Mouse (Mus musculus) ES-E14 (cell line): ENCODE measurements around the gene Zfp420.
"Not testable (repeated sequence)": the region's sequence is repeated elsewhere in the genome, so short reads cannot be mapped to it uniquely, and the experiment has no call there.

Experiments
- CHD2 ChIP-seq: IDR thresholded peaks from 2 replicates; pipeline ENCODE4 v1.6.1; 2014; ENCODE audit warnings: mild to moderate bottlenecking, low read depth, low read length, inconsistent platforms
- HCFC1 ChIP-seq: IDR thresholded peaks from 2 replicates; pipeline ENCODE4 v1.6.1; 2012; ENCODE audit warnings: low read length, inconsistent platforms, borderline replicate concordance; ENCODE audit not compliant: insufficient read depth
- MAFK ChIP-seq: IDR thresholded peaks from 2 replicates; pipeline ENCODE4 v1.6.1; 2014; ENCODE audit warnings: mild to moderate bottlenecking, low read depth, low read length, inconsistent platforms; ENCODE audit not compliant: insufficient read depth
- ZNF384 ChIP-seq: IDR thresholded peaks from 2 replicates; pipeline ENCODE4 v1.6.1; 2012; ENCODE audit warnings: low read depth, low read length, inconsistent platforms

- TF ChIP-seq HCFC1, CHD2, MAFK, ZNF384: not testable (repeated sequence)
Observed at GRCm38 (mm10) chr7:29877561-29877960, 17.8 kb downstream of the Zfp420 start.
